Mouse (Mus musculus) hindlimb bud, embryonic 11.5 days (tissue): Measurements from ENCODE around the gene Card6.

ENCODE experiments used
- DNase-seq: peaks from one replicate; pipeline ENCODE4 v3.0.0-alpha.2; 2012; ENCODE audit warnings: low read depth, low spot score; ENCODE audit errors: extremely low spot score

Gene Card6

GRCm38 (mm10) chr15:5090131-5090530, 18.2 kb downstream of the Card6 start:
- DNase-seq: no peak

GRCm38 (mm10) chr15:5088850-5089608, 19.3 kb downstream of the Card6 start:
- no peak for DNase-seq

GRCm38 (mm10) chr15:5086162-5086561, 22.2 kb downstream of the Card6 start:
- no peak for DNase-seq

GRCm38 (mm10) chr15:5081235-5081634, 27.1 kb downstream of the Card6 start:
- DNase-seq: no peak

- DNase-seq: peak; percentile 33
Measured at GRCm38 (mm10) chr15:5068801-5069518, 39.4 kb downstream of the Card6 start.

- DNase-seq: no peak
Measured at GRCm38 (mm10) chr15:5063635-5064034, 44.7 kb downstream of the Card6 start, which contains the start of gene C7. C7 (minus strand) TSS chr15:5063740.
